Mouse (Mus musculus): ENCODE measurements at regions not wholly inside any gene's neighbourhood (a gene's known extent, or its start where the extent isn't known, plus 50 kb on each side); places are given as distances from the start of the nearest gene placed in this dataset.

DNA sequence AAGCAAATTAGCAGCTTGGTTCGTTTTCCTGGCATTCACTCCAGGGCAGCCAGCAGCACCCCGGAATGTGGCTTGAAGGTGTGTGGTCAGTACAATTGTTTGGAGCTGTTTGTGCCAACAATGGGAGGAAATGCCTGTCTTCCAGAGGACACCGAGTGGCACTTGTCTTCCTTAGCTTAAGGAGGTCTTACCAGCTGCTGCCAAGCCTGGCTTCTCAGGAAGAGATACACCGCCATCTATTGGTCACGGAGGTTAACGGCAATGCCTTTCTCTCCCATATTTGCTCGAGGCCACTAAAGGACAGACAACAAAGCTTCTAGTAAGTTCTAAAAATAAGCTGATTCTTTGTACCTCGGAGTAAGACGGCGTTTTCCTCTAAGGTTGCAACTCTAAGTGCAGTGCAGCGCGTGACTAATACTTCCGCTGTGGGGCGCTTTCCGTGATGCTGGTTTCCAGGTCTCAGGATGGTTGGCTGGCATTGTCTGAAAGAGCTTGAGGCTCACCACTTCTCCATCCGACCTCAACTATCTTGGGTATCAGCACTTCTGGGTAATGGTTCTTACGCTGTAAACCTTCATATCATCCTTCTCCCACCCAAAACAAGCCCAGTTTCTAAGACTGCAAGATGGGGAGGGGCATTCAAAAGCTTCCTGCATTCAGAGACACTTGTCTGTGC is 145.2 kb downstream of the Psat1 start:
- DNase-seq (ENCODE audit: extremely low spot score in 1 of 2, low spot score in 1 of 2) = peak; percentile 56 to 68

DNA sequence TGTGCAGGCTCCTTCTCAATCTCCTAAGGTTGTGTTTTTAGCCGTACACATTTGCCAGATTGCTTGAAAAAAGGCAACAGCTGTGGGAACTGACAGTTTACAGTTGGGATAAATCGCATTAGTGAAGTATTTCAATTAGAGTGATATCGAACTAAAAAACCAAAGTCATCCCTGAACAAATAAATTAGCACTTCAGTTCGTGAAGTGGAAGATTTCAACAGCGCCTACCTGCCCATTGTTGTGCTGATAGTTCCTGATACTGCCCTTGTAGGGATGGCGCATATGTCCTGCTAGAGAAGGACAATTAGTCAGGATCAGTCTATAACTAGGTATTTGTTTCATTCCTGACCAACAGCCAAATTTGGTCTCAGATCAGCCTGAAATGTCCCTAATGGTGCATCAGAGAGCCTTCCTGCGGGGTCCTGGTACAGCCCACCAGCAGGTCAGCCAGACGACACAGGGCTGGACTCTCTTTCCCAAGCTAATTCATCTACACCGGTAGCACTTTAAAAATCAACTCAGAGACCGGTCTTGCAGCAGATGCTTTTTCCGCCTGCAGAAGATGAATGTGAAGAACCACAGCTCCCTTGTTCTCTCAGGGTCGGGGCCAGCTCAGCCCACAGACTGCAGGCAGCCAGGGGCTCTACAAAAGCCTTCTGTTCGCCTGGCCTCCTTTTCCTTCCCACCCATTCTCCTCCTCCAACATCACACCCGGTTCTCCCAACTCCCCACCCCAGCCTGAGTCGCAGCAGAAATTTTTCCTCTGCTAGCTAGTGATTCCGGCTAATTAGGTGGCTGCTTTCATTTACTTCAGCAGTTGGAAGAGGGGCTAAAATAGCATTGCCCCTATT is 146.1 kb downstream of the Psat1 start:
- peak; percentile 48 to 58 for DNase-seq (ENCODE audit: extremely low spot score in 1 of 2, low spot score in 1 of 2)

DNA sequence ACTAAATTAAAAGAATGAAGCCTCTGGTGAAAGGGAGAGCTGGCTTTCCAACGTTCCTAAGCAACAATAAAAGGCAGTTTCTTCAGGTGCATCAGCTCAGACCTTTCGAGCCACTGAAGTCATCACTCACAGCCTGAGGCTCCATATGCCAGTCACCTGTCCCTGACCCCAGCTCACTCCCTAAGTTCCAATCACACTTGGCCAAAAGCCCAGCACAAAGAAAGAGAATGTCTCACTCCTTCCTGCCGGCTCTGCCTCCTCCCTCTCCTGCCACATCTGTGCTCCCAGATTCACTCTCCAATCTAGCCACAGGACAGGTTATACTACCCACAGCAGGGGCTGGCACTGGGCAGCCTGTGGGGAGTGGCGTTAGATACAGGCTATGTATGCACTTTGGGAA is 150.7 kb downstream of the Psat1 start:
- DNase-seq (ENCODE audit: extremely low spot score in 1 of 2, low spot score in 1 of 2) = no peak

DNA sequence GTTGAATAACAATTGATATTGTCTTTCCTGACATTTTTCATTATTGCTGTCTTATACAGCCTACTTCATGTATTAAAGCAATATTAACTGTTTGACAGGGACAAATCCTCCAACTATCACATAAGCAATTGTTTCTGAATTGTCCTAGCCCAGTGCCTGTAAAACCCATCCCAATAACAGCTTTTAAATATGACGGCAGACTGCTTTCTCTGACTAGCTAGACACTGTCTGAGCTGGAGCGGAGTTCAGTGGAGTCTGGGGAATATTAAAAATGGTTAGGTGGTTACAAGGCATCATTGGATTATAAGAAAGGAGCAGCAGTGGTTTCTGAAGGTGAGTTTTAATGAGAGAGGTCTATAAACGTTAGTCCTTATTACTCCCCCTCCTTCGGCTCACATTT is 155.2 kb downstream of the Psat1 start:
- DNase-seq (ENCODE audit: extremely low spot score in 1 of 2, low spot score in 1 of 2) = no peak

DNA sequence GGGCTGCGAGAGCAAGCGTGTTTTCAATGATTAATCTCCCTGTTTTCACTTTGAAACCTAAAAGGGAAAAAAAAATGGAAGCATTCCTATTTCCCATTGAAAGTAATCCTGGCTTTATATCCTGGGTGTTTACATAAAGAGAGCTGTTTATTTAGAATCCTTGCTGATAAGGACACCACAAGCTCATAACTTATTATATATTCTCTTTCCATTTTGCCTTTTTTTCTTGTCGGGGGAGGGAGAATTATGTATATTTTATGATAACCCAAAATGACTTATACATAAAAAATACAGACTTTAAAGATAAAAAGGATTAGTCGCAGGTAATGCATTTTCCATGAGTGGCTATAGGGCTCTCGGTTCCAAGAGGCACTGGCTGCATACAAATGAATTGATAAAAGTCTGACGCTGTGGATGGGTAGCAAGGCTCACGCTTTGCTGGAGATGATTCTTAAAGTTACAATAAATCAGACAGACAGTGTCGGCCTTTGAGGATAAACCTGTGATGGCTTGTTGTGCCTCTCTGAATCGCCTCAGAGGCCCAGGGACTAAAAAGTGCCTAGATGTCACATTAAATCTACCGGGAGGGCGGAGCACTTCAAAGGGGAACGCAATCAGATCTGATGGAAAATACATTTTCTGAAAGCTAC is 155.7 kb downstream of the Psat1 start:
- no peak for DNase-seq (ENCODE audit: extremely low spot score in 1 of 2, low spot score in 1 of 2)

DNA sequence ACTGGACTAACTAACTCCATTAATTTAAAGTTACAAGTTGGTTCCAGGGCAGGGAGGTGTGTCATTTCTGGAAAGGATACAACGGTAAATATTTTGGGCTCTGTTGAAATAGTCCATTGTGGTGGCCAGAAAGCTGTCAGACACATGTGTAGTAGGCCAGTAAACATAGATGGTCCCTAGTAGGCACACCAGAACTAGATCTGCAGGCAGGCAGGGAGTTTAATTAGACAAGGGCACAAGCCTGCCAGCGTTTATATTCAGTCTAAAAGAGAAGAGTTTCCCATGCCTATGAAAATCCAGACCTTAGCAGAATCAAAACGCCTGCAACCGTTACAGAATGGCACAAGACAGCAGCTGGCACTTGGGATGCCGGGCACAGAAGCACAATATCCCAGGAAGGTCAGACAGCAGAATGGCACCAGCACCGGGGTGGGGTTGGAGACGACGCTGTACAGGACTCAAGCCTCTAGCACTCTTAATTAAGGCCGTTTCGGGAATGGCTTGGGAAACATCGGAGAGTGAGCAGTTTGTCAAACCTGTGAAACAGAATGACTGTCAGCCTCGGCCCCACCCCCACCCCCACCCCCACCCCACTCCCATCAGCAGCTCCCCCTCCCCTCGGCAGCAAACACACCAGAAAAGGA is 156.4 kb downstream of the Psat1 start:
- no peak for DNase-seq (ENCODE audit: extremely low spot score in 1 of 2, low spot score in 1 of 2)

DNA sequence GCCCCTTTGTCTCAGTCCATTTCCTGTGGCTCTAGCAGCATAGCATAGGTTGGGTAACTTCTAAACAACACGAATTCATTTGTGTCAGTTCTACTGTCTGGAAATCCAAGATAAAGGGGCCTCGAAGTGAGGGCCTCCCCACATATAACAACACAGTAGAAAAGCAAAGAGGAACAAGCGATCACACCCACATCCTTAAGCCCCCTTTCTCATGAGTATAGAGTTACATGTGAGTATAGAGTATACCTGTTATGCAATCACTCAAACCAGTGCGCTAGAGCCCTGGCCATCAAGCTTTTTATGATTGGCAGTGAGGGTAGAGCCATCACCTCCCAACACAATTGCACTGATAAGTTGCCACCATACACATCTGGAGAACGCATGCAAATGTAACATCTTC is 157.4 kb downstream of the Psat1 start:
- DNase-seq (ENCODE audit: extremely low spot score in 1 of 2, low spot score in 1 of 2) = no peak

DNA sequence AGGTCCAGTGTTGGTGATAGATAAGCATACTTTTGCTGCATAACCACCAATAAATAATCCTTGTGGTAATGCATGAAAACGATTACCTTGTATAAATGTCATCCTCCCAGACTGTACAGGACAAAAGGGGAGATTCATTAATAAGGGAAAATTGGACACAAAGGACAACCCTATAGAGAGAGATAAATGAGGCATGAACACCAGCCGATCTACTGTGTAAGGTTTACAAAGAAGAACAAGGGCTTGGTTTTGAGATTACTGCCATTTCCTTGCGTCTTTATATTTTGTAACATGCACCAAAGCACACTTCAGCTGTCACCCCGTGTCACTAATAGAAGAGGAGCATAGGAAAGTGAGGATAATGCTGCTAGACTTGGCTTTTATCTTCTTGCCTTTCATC is 162.5 kb downstream of the Psat1 start:
- DNase-seq (ENCODE audit: extremely low spot score in 1 of 2, low spot score in 1 of 2) = no peak

DNA sequence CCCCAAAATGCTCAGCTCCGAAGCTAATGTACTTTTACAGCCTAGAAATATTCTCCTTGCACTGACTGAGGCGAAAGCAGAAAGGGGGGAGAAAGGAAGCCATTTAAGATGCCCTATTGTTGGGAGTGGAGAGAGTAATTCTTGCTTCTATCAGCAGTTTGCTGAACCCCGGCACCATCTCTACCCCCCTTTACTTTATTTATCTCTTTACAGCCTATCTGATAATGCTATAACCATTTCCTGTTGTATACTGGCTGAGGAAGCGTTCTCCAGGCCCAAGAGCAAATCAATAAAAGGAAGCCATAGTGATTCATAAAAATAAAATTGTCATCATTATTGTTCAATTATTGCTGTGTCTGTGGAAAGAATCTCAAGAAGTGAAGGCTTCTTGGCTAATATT is 177.5 kb downstream of the Psat1 start:
- DNase-seq (ENCODE audit: extremely low spot score in 1 of 2, low spot score in 1 of 2) = no peak

DNA sequence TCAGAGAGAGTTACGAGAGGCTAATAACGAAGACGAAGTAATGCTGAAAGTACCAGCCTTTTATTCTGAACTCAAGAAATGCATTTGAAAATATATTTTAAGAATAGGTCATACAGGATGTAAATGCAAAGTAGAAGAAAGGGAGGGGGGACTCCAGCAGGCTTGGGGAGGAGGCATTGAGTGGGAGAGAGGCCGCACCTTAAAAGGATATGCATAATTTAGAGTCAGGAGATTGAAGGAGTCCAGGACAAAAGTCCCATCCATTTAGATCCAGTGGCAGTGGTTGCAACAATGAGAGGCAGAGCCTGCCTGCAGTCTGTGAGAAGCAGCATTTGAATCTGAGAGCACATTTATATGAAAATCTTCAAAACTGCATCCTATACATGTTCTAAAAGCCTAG is 186.1 kb downstream of the Psat1 start:
- DNase-seq (ENCODE audit: extremely low spot score in 1 of 2, low spot score in 1 of 2) = no peak

DNA sequence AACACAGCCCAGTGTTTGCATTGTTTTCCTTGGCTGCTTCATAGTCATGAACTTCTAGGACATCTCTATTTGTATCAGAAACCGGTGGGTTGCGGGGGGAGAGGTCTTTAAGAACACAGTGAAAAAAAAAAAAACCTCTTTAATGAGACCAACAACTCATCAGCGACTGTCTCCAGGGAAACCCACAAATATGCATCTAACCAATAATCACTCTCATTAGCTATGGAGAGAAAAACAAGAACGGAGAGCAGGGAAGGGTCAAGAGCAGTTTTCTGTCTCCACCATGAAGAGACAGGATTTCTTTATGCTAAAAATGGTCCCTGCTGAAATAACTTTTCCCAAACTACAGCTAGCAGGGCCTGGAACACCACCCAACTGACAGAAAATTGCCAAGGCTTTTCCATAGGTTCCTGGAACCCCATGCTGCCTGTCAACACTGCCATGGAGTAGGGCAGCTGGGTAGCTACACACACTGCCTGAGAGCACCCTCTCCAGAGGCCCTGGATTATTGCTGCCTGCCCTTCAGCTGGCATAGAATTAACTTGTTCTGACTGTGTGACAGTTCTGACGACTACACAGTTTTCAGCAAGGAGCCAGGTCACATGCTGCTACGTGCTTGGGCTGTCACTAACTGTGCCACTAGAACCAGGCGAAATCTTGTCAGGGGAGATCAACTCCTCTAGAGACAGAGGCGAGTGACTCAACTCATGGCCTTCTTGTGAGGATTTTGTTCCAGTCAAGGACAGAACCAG is 201.9 kb downstream of the Psat1 start:
- no peak for DNase-seq (ENCODE audit: extremely low spot score in 1 of 2, low spot score in 1 of 2)

DNA sequence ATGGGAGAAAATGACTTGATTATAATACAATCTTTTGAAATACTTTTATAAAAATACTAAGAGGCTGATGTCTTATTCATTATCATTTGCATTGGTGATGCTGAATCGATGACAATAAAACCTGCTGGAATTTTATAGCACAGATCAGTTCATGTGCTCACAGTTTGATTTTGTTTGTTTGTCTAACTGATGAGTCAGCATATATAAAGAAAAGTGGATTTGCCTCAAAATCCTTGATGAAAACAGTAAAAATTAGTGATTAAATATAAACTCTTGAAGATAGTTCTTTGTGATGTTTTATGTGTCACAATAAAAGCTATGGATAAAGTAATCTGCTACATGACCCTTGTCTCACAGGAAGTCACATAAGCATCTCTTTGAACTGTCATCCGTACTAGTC is 210.9 kb downstream of the Psat1 start:
- DNase-seq (ENCODE audit: extremely low spot score in 1 of 2, low spot score in 1 of 2) = no peak

DNA sequence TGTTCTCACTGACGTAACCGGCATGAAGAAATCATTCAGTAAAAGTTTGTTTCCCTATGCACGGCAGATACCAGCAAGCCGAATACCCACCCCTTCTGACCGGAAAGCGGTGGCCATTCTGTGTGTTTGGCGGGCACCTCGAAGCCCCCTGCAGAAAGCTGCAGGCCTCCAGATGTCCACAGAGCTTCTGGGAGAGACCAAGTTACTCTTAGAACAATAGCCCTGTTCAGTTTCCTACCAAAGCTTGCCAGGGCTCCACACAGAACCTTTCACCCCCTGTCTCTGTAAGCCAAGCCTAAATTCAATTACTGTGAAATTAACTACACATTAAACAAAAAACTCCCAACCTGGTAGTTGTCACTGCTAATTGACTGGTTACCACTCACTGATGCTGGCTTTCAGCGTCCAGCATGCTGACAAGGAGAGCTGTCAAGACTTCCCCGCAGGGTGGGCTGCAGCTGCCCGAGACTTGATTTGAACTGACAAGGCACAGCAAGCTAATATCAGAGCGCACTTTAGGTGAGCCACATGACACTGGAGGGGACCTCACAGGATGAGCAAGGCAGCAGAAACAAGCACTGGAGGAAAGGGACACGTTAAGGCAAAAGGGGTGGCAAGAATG is 220.2 kb downstream of the Psat1 start:
- DNase-seq (ENCODE audit: extremely low spot score in 1 of 2, low spot score in 1 of 2) = no peak

DNA sequence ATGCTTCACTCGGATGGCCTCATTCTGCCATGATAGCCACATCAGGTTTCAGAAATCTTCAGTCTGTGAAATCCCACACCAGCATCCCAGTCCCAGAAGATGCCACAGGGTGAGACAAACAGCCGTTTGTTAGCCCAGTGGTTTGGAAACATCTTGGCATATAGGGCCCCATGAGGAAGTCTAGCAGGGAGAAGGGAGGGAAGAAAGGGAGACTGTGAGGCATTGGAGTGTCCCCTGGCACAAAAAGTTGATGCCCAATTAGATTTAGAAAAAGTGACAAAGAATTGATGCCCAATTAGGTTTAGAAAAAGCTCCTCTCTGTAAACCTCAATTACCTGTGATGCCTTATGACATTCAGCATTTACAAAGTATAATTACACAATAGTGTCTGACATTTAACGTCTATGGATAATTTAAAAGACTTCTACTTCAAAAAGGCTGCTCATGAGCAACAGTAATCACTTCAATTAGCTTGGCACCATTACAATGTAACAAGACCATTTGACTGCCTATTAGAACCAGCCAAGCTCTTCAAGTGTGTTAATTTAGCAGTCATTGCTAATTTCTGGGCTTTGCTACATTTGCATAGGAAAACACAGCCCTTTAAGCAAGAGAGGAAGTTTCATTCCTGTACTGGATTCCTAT is 254.6 kb downstream of the Psat1 start:
- no peak for DNase-seq (ENCODE audit: extremely low spot score in 1 of 2, low spot score in 1 of 2)

DNA sequence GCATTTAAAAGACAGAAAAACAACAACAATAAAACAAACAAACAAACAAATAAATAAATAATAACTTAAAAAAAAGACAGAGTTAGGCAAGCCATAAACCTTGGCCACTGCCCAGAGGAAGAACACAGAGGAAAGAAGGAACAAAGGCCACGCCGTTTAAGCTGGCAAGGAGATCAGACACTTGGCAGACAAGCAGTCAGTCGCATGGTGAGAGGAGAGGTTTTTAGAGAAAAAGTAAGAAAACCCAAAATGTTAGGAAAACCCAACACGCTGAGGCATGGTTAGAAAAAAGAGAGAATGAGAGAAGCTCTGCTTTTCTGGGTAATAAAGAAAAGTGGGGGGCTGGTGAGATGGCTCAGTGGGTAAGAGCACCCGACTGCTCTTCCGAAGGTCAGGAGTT is 277.1 kb downstream of the Psat1 start:
- no peak for DNase-seq (ENCODE audit: extremely low spot score in 1 of 2, low spot score in 1 of 2)

DNA sequence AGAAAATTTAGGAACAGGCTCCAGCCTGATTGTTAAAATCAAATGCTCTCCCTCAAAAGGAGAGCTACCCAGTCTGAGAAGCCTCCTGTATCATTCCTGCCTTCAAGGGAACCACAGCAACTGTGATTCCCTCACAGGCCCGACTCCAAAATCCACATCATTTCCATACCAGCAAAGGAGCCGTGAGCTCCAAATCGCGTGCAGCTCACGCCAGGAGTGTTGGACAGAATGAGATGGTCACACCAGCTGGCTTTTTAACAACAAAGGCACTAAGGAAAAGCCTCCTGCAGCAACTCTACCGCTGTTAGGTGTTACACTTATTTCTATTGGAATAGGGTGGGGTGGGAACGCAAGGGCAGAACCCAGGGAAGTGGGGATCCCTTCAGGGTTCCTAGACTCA is 277.6 kb downstream of the Psat1 start:
- DNase-seq (ENCODE audit: extremely low spot score in 1 of 2, low spot score in 1 of 2) = no peak

DNA sequence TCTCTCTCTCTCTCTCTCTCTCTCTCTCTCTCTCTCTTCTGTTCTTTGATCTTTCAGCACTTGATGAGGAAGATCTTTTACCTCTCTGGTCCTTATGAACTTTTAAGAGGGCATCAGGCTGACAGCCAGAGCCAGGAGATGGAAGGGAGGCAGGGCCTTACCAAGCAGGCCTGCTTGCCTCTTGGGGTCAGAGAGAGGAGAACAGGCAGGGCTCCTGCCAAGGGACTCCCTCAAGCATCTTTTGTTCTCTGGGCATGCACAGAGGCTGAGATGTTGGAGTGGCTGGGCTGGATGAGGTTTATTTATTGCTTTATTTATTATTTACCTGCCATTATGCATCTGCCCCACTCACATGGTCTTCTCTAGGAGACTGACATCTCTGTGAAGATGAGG is 278.5 kb downstream of the Psat1 start:
- DNase-seq (ENCODE audit: extremely low spot score in 1 of 2, low spot score in 1 of 2) = no peak

DNA sequence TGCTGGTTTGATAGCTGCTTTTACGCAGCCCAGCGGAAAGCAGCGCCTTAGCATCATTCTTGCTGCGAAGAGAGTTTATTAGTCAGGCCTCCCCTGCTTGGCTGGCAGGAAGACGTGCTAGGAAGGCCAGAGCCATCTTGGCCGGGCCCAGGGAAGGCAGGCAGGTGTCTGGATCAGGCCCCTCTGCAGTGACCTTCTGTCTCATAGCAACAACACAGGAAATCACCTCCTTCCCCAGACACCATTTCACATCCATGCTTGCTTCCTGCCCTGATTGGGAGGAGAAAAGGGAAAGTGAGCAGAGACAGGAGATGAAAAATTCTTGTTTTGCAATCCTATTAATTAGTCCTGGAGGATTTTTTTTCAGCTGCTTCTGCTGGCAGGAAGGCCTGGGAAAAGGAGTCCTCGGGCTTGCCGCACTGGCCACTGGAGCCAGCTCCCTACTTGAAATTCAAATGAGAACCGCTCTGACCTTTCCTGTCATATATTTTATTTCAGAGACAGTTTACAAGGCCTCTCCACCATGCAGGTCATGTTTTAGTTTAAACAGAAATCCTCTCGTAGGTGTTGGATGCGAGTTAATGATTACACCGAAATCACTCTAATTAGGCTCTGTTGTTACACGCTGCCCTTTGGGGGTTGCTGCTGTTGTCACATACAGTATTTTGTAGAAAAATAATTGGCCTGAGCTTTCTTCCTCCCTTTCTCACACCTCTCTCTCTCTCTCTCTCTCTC is 279.1 kb downstream of the Psat1 start:
- DNase-seq (ENCODE audit: extremely low spot score in 1 of 2, low spot score in 1 of 2) = no peak
